Mouse (Mus musculus) forebrain, embryonic 16.5 days (tissue): ENCODE data around the gene Sox2. TPM values are rescaled to one million over a fixed set of nuclear protein-coding genes. Genes with fewer than 3 reads are reported as not detected.

Experiments
- ATAC-seq: fragments of 200-750 bp; cut with Nextera tagmentation; 2 replicates; pipeline ENCODE4 v1.8.0; 2017; ENCODE audit warnings: mild to moderate bottlenecking, moderate library complexity
- H3K27ac ChIP-seq: fragments of 300-500 bp; sonication (generic); 2 replicates; pipeline ENCODE4 v1.5.1; 2014; ENCODE audit warnings: low read length, control low read depth
- H3K27me3 ChIP-seq: fragments of 300-500 bp; sonication (generic); replicated peaks from 2 replicates; pipeline ENCODE4 v1.6.1; 2014; ENCODE audit warnings: low read length; ENCODE audit not compliant: control insufficient read depth, insufficient read depth
- H3K36me3 ChIP-seq: fragments of 300-500 bp; sonication (generic); 2 replicates; pipeline ENCODE4 v1.6.1; 2014; ENCODE audit not compliant: control insufficient read depth, insufficient read depth
- H3K4me1 ChIP-seq: fragments of 300-500 bp; sonication (generic); replicated peaks from 2 replicates; pipeline ENCODE4 v1.6.1; 2014; ENCODE audit warnings: low read length; ENCODE audit not compliant: control insufficient read depth, insufficient read depth
- H3K4me2 ChIP-seq: fragments of 300-500 bp; sonication (generic); 2 replicates; pipeline ENCODE4 v1.6.1; 2014; ENCODE audit warnings: mild to moderate bottlenecking, low read length, control low read depth
- H3K4me3 ChIP-seq: fragments of 300-500 bp; sonication (generic); replicated peaks from 2 replicates; pipeline ENCODE4 v1.5.1; 2014; ENCODE audit warnings: mild to moderate bottlenecking, low read length, control low read depth
- H3K9ac ChIP-seq: fragments of 300-500 bp; sonication (generic); replicated peaks from 2 replicates; pipeline ENCODE4 v1.6.1; 2014; ENCODE audit warnings: low read depth, low read length, control low read depth
- H3K9me3 ChIP-seq: fragments of 300-500 bp; sonication (generic); 2 replicates; pipeline ENCODE4 v1.6.1; 2016; ENCODE audit warnings: low read length; ENCODE audit not compliant: control insufficient read depth
- WGBS: fragments of 180-500 bp; shearing (Covaris S2); extraction: QIAGEN DNeasy Blood & Tissue Kit; methylation state at CpG from one replicate; pipeline ENCODE4 v1.1.7; 2014; 5-methylcytosine and 5-hydroxymethylcytosine counted together
- polyA plus RNA-seq: library from polyadenylated mRNA; unstranded; fragments of >200 nt; fragmentation: Nextera tagmentation; extraction: Ambion mirVana; gene quantifications from 2 replicates; pipeline ENCODE4 v1.2.1, GENCODE M21; 2015

The Sox2 gene
- polyA plus RNA-seq: 20.8 and 24.0 TPM in 2 replicates

DNA sequence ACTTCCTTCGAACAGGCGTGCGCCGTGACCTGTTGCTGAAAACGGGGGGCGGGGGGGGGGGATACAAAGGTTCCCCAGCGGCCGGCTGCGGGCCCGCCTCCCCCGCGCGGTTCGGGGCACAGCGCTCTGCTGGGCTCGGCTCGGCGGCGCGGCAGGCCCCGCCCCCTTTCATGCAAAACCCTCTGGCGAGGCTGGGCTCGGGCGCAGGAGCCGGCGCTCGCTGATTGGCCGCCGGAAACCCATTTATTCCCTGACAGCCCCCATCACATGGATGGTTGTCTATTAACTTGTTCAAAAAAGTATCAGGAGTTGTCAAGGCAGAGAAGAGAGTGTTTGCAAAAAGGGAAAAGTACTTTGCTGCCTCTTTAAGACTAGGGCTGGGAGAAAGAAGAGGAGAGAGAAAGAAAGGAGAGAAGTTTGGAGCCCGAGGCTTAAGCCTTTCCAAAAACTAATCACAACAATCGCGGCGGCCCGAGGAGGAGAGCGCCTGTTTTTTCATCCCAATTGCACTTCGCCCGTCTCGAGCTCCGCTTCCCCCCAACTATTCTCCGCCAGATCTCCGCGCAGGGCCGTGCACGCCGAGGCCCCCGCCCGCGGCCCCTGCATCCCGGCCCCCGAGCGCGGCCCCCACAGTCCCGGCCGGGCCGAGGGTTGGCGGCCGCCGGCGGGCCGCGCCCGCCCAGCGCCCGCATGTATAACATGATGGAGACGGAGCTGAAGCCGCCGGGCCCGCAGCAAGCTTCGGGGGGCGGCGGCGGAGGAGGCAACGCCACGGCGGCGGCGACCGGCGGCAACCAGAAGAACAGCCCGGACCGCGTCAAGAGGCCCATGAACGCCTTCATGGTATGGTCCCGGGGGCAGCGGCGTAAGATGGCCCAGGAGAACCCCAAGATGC lies at the start of gene Sox2:
Gene Sox2 (plus strand): TSS at position 680 of the 895 bp plus-strand sequence.
- Histone ChIP-seq H3K27ac (peak within 1 kb of the TSS; percentile 97), H3K4me1 (peaks cover 29% of the 10 kb centered on the region), H3K4me2 (peak within 1 kb of the TSS; percentile 56), H3K9ac (peak within 1 kb of the TSS; percentile 82), H3K27me3 (no peaks in the 10 kb centered on the region), H3K4me3 (peak within 1 kb of the TSS; percentile 68), H3K9me3 (no peaks in the 10 kb centered on the region), H3K36me3 (no peaks in the 10 kb centered on the region)
- ATAC-seq: peak; percentile 92
- WGBS: under 1% methylated on average over 85 of the region's 86 CpGs

DNA sequence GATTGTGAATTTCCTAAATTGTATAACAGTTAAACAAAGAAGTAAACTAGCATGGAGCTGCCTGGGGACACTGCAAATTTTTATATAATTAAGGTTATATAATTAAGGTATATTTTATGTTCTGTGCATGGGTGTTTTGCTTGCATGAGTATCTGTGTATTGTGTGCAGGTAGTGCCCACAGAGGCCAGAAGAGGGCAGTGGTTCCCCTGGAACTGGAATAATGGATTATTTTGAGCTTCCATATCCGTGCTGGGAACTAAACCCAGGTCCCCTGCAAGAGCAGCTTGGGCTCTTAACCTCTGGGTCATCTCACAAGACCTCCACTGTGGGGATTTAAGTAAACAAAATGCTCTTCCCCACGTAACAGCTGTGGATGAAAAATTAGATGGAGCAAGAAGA lies 49.1 kb upstream of the Sox2 start:
- Histone ChIP-seq H3K27me3 (no peaks in the 10 kb centered on the region), H3K27ac (no peak overlapping the region), H3K4me3 (no peak overlapping the region), H3K4me2 (no peak overlapping the region), H3K36me3 (no peaks in the 10 kb centered on the region), H3K4me1 (no peaks in the 10 kb centered on the region), H3K9me3 (peaks cover 2% of the 10 kb centered on the region; the same call in 1 of the 2 replicates), H3K9ac (no peak overlapping the region)
- WGBS: 92% methylated on average over 2 of the region's 2 CpGs
- ATAC-seq: no peak

DNA sequence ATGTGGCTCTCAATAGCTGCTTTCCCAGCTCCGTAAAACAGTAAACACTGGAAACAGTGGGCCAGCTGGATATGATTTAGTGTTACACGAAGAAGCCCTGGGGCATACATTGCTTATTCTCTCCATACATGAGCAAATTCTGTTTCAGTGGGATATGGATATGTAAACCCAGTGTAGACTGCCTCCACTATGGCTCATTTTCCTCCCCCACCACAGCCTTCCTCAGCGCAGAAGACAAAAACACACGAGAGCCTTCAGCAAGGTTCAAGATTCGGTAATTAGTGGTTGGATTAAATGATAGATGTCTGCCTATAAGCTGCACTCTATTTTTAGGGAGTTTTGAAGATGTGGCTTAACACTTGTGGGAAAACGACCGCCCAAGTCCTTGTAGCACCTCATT lies 36.1 kb upstream of the Sox2 start:
- Histone ChIP-seq H3K4me3 (no peak overlapping the region), H3K27me3 (no peaks in the 10 kb centered on the region), H3K9me3 (no peaks in the 10 kb centered on the region), H3K36me3 (no peaks in the 10 kb centered on the region), H3K4me1 (no peaks in the 10 kb centered on the region), H3K9ac (no peak overlapping the region), H3K27ac (no peak overlapping the region), H3K4me2 (no peak overlapping the region)
- WGBS: 52% methylated on average over 7 of the region's 7 CpGs
- no peak for ATAC-seq

DNA sequence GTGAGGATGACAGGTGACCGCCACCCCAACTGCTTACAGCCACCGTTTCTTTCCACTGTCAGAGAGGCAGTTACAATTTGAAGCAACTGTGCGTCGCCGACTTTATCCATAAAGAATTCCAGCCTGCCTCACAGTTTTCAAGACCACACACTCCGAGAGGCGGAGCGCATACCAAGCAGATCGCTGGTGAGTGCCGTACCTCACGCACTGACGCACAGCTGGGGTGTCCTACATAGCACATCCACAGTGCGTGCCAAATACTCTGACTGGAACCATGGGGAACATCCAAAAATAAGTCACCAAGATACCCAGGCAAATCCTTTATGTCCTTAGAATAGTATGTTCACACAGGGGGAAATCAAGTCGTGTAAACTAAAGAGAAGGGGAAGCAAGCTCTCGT lies 34.7 kb upstream of the Sox2 start:
- no peak overlapping the region for H3K4me3 ChIP-seq
- H3K9me3 ChIP-seq: no peaks in the 10 kb centered on the region
- H3K4me2 ChIP-seq: no peak overlapping the region
- H3K27ac ChIP-seq: no peak overlapping the region
- no peaks in the 10 kb centered on the region for H3K36me3 ChIP-seq
- H3K9ac ChIP-seq: no peak overlapping the region
- ATAC-seq: no peak
- no peaks in the 10 kb centered on the region for H3K27me3 ChIP-seq
- 62% methylated on average over 15 of the region's 15 CpGs for WGBS
- H3K4me1 ChIP-seq: peaks cover 9% of the 10 kb centered on the region

DNA sequence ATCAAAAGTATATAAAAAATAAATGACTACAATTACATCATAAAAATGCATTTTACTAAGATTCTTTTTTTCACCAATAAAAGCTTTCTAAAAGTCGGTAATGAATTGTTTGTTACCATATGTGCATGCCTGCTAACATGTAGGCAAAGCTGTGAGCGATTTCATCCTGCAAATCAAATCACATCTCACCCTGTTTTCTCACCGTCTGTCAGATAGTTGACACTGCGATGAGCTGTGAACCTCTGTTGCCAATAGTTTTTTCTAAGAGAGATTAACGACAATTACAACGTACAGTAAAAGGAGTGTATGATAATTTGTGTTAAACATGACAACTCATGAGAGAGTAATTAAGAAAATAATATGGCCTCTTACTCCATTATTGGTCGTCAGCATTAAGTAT lies 31.3 kb upstream of the Sox2 start:
- WGBS: 44% methylated on average over 7 of the region's 7 CpGs
- Histone ChIP-seq H3K4me3 (no peak overlapping the region), H3K27ac (no peak overlapping the region), H3K4me1 (peaks cover 9% of the 10 kb centered on the region), H3K9me3 (no peaks in the 10 kb centered on the region), H3K36me3 (no peaks in the 10 kb centered on the region), H3K9ac (no peak overlapping the region), H3K4me2 (no peak overlapping the region), H3K27me3 (no peaks in the 10 kb centered on the region)
- peak; percentile 75; the same call in 1 of the 2 replicates for ATAC-seq

DNA sequence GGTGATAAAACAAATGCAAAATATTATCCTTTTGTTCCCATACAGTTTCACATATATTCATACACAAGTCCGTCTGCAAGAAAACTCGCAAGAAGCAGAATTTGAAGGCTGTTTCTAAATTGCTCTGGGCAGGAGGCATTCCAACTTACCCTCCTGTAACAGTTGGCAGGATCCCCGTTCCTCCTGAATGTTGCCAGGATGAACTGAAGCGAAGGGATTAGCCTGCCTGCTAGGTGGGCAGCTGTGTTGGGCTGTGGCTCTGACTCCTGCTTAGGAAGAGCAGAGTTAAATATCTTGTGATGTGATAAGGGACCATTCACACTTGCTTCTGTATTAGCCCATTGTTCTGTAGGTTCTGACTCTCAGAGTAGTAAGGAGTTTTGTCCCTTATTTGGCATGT lies 30.1 kb upstream of the Sox2 start:
- Histone ChIP-seq H3K4me3 (no peak overlapping the region), H3K36me3 (no peaks in the 10 kb centered on the region), H3K27me3 (no peaks in the 10 kb centered on the region), H3K4me1 (peaks cover 9% of the 10 kb centered on the region), H3K9me3 (no peaks in the 10 kb centered on the region), H3K9ac (no peak overlapping the region), H3K27ac (no peak overlapping the region), H3K4me2 (no peak overlapping the region)
- ATAC-seq: no peak; the same call in 1 of the 2 replicates
- WGBS: 44% methylated on average over 4 of the region's 4 CpGs

DNA sequence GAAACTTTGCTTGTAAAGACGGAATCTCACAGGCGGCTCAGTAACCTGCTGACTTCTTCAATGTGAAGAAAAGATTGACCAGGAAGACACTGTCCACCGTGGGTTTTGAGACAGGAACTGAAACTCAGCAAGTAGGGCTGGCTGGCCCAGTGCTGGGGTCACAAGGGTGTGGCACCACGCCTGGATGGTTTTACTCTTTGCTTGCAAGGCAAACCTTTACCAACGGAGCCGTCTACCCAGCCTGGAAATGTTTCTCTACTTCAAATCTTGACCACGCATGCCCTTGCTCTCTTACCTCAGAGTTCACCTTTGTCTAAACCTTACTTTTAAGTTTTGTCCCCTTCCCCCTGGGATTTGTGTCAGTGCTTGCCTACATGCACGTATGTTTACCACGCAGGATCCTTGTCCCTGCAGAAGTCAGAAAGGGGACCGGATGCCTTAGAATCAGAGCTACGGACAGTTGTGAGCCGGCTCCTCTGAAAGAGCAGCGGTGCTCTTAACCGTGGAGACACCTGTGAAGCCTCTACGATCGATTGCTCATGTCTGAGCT lies 25.4 kb upstream of the Sox2 start:
- H3K4me3 ChIP-seq: no peak overlapping the region
- H3K27ac ChIP-seq: no peak overlapping the region
- no peaks in the 10 kb centered on the region for H3K27me3 ChIP-seq
- no peak overlapping the region for H3K4me2 ChIP-seq
- H3K9ac ChIP-seq: no peak overlapping the region
- ATAC-seq: no peak
- no peaks in the 10 kb centered on the region for H3K36me3 ChIP-seq
- no peaks in the 10 kb centered on the region for H3K9me3 ChIP-seq
- 92% methylated on average over 16 of the region's 16 CpGs for WGBS
- H3K4me1 ChIP-seq: peaks cover 6% of the 10 kb centered on the region

DNA sequence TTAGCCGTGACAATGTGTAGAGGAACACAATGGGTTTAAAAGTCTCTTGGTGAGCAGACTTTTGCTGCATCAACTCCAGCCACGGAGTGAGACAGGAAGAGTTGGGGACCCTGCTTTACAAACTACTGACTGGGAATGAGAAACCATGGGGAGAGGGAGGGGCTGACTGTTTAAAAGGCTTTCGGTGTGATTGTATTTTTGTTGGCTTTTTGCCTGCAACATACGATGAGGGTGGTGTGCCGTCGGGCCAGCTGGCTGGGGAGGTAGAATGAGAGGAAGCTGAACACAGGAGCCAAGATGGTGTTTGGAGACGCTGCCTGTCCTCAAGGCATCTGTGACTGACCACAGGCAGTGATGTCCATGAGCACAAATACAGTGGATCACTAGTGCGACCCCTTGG lies 23.7 kb upstream of the Sox2 start:
- no peaks in the 10 kb centered on the region for H3K27me3 ChIP-seq
- no peaks in the 10 kb centered on the region for H3K9me3 ChIP-seq
- H3K36me3 ChIP-seq: no peaks in the 10 kb centered on the region
- H3K4me1 ChIP-seq: peaks cover 5% of the 10 kb centered on the region; the same call in 1 of the 2 replicates
- H3K27ac ChIP-seq: no peak overlapping the region
- peak; percentile 26; the same call in 1 of the 2 replicates for ATAC-seq
- WGBS: 34% methylated on average over 8 of the region's 8 CpGs
- no peak overlapping the region for H3K4me2 ChIP-seq
- no peak overlapping the region for H3K4me3 ChIP-seq
- no peak overlapping the region for H3K9ac ChIP-seq

DNA sequence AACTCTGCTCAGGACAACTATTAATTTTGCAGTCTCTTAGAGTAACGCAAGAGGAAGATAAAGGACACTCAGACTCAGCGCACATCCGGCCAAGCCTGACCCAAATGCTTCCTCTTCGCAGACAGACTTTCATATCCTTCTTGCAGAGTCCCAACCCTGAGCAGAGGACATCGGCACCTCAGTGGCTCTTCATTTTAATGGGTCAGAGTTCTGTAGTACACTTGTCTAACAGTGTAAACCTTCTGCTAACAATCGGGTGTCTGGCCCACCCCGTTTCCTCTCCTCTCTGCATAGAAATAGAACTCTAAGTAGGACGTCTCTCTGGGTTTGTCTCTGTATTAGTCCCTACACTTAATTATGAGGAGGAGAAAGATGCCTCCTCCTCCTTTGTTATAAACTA lies 20.2 kb upstream of the Sox2 start:
- Histone ChIP-seq H3K4me3 (no peak overlapping the region), H3K27ac (no peak overlapping the region), H3K4me1 (peaks cover 5% of the 10 kb centered on the region; the same call in 1 of the 2 replicates), H3K9me3 (no peaks in the 10 kb centered on the region), H3K4me2 (no peak overlapping the region), H3K36me3 (no peaks in the 10 kb centered on the region), H3K9ac (no peak overlapping the region), H3K27me3 (no peaks in the 10 kb centered on the region)
- 0 out of 2 replicates have a peak, but pooled peaks have one; percentile 7 for ATAC-seq
- WGBS: 47% methylated on average over 8 of the region's 8 CpGs
